Mouse (Mus musculus): Measurements from ENCODE around the gene Serinc4. TPM values are rescaled to one million over a fixed set of nuclear protein-coding genes. Genes with fewer than 3 reads are reported as not detected.

Gene Serinc4
- total and polyA plus RNA-seq, 2 experiments: 0.11 TPM; not detected in 1

DNA sequence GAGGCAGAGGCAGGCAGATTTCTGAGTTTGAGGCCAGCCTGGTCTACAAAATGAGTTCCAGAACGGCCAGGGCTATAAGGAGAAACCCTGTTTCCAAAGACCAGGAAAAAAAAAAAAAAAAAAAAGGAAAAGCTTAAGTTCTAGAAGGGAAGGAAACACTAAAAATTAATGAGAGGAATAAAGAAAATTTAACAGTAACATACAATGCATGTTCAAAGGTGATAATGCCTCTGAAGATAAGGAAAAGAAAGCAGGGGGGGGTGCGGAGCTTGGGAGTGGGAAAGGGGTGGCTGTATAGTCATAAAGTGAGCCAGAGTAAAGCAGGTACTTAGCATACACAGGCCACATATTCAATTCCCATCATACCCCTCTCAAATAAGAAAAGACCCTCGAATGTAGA, 11.5 kb downstream of the Serinc4 start:
- H3K27me3 ChIP-seq (ENCODE audit: control insufficient read depth, insufficient read depth, low read length): no peaks in the 10 kb centered on the region
- TF ChIP-seq CTCF (IDR thresholded peaks at IDR 0.05; ENCODE audit: low read depth, low read length) (no peak), POLR2A (IDR thresholded peaks at IDR 0.05; ENCODE audit: extremely low read depth, insufficient read depth, low read length) (no peak)
- H3K27ac ChIP-seq (replicated peaks; ENCODE audit: insufficient read depth, low read depth, low read length): no peak overlapping the region
- H3K9ac ChIP-seq (ENCODE audit: low read depth, low read length): no peak overlapping the region
- H3K79me2 ChIP-seq (ENCODE audit: control insufficient read depth, insufficient read depth, low read length): peaks cover 9% of the 10 kb centered on the region; the same call in 1 of the 2 replicates
- no peaks in the 10 kb centered on the region for H3K36me3 ChIP-seq (ENCODE audit: control insufficient read depth, insufficient read depth, low read length)
- 88% methylated on average over 3 of the region's 3 CpGs for WGBS
- DNase-seq (ENCODE audit: extremely low read depth, low read depth, low spot score): no peak
- H3K4me1 ChIP-seq (ENCODE audit: control insufficient read depth, insufficient read depth, low read length): peaks cover 10% of the 10 kb centered on the region
- H3K4me3 ChIP-seq (ENCODE audit: insufficient read depth, low read depth, low read length): no peak overlapping the region

DNA sequence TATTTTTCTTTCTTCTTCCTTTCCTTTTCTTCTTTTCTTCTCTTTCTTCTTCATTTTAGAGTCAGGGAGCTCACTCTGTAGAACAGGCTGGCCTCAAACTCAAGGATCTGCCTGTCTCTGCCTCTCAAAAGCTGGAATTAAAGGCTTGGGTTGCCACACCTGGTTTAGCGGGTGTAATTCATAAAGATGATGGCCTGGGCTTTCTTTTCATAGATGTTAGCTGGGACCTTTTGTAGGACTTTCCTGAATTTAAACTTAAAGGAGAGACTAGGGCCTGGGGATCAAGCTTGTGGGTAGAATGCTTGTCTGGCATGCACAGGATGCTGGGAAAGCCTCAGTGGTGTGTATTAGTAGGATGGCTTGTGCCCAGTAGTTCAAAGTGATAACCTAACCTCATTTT, 12.4 kb downstream of the Serinc4 start, which contains the start of gene Ell3:
Gene Ell3, minus strand, starts transcription at position 101 of the 400 bp plus-strand sequence.
- Histone ChIP-seq H3K79me2 (ENCODE audit: control insufficient read depth, insufficient read depth, low read length) (no peaks in the 10 kb centered on the region), H3K36me3 (ENCODE audit: control insufficient read depth, insufficient read depth, low read length) (peaks cover 2% of the 10 kb centered on the region; the same call in 1 of the 2 replicates), H3K4me3 (ENCODE audit: insufficient read depth, low read depth, low read length) (no peak within 1 kb of the TSS), H3K4me1 (ENCODE audit: control insufficient read depth, insufficient read depth, low read length) (peaks cover 12% of the 10 kb centered on the region), H3K27me3 (ENCODE audit: control insufficient read depth, insufficient read depth, low read length) (no peaks in the 10 kb centered on the region), H3K27ac (replicated peaks; ENCODE audit: insufficient read depth, low read depth, low read length) (no peak within 1 kb of the TSS), H3K9ac (ENCODE audit: low read depth, low read length) (no peak within 1 kb of the TSS)
- TF ChIP-seq POLR2A (IDR thresholded peaks at IDR 0.05; ENCODE audit: extremely low read depth, insufficient read depth, low read length): no peak
- no peak for TF ChIP-seq CTCF (IDR thresholded peaks at IDR 0.05; ENCODE audit: low read depth, low read length)
- DNase-seq (ENCODE audit: extremely low read depth, low read depth, low spot score): no peak
- 100% methylated on average over 1 of the region's 1 CpGs for WGBS

DNA sequence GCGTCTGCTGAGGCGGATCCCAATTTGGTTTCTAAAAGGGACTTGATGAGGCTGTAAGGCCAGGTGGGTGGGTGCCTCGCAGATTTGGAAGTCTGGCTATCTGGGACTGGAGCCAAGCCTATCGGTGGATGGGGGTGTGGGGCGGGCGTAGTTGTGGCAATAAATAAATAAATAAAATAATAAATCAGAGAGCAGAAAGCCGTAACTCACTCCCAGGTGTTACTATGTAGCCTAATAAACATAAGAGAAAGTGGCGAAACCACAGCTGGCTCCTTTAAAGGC, 13.6 kb downstream of the Serinc4 start:
- WGBS: 6% methylated on average over 8 of the region's 8 CpGs
- TF ChIP-seq CTCF (IDR thresholded peaks at IDR 0.05; ENCODE audit: low read depth, low read length) (no peak), POLR2A (IDR thresholded peaks at IDR 0.05; ENCODE audit: extremely low read depth, insufficient read depth, low read length) (no peak)
- peak overlapping the region; percentile 61 for H3K9ac ChIP-seq (ENCODE audit: low read depth, low read length)
- peak overlapping the region; percentile 30 for H3K27ac ChIP-seq (replicated peaks; ENCODE audit: insufficient read depth, low read depth, low read length)
- no peaks in the 10 kb centered on the region for H3K27me3 ChIP-seq (ENCODE audit: control insufficient read depth, insufficient read depth, low read length)
- peaks cover 12% of the 10 kb centered on the region for H3K4me1 ChIP-seq (ENCODE audit: control insufficient read depth, insufficient read depth, low read length)
- no peaks in the 10 kb centered on the region for H3K79me2 ChIP-seq (ENCODE audit: control insufficient read depth, insufficient read depth, low read length)
- DNase-seq (ENCODE audit: extremely low read depth, low read depth, low spot score): no peak
- H3K4me3 ChIP-seq (ENCODE audit: insufficient read depth, low read depth, low read length): peak overlapping the region; percentile 40
- H3K36me3 ChIP-seq (ENCODE audit: control insufficient read depth, insufficient read depth, low read length): peaks cover 11% of the 10 kb centered on the region

GRCm38 (mm10) chr2:121442259-121443067, 14.1 kb downstream of the Serinc4 start:
- Histone ChIP-seq H3K27ac (replicated peaks; ENCODE audit: insufficient read depth, low read depth, low read length) (peak overlapping the region; percentile 30), H3K79me2 (ENCODE audit: control insufficient read depth, insufficient read depth, low read length) (no peaks in the 10 kb centered on the region), H3K4me1 (ENCODE audit: control insufficient read depth, insufficient read depth, low read length) (peaks cover 12% of the 10 kb centered on the region; the same call in 1 of the 2 replicates), H3K27me3 (ENCODE audit: control insufficient read depth, insufficient read depth, low read length) (no peaks in the 10 kb centered on the region), H3K4me3 (ENCODE audit: insufficient read depth, low read depth, low read length) (peak overlapping the region; percentile 54), H3K36me3 (ENCODE audit: control insufficient read depth, insufficient read depth, low read length) (peaks cover 16% of the 10 kb centered on the region), H3K9ac (ENCODE audit: low read depth, low read length) (peak overlapping the region; percentile 61)
- TF ChIP-seq CTCF (IDR thresholded peaks at IDR 0.05; ENCODE audit: low read depth, low read length) (no peak), POLR2A (IDR thresholded peaks at IDR 0.05; ENCODE audit: extremely low read depth, insufficient read depth, low read length) (no peak)
- DNase-seq (ENCODE audit: extremely low read depth, low read depth, low spot score): peak; percentile 79
- 1% methylated on average over 30 of the region's 30 CpGs for WGBS

- peaks cover 22% of the 10 kb centered on the region for H3K36me3 ChIP-seq (ENCODE audit: control insufficient read depth, insufficient read depth, low read length)
- 17% methylated on average over 11 of the region's 11 CpGs for WGBS
- no peaks in the 10 kb centered on the region for H3K27me3 ChIP-seq (ENCODE audit: control insufficient read depth, insufficient read depth, low read length)
- peaks cover 12% of the 10 kb centered on the region; the same call in 1 of the 2 replicates for H3K4me1 ChIP-seq (ENCODE audit: control insufficient read depth, insufficient read depth, low read length)
- peak overlapping the region; percentile 54; the same call in 1 of the 2 replicates for H3K4me3 ChIP-seq (ENCODE audit: insufficient read depth, low read depth, low read length)
- DNase-seq (ENCODE audit: extremely low read depth, low read depth, low spot score): no peak
- TF ChIP-seq POLR2A (IDR thresholded peaks at IDR 0.05; ENCODE audit: extremely low read depth, insufficient read depth, low read length): no peak
- no peak for TF ChIP-seq CTCF (IDR thresholded peaks at IDR 0.05; ENCODE audit: low read depth, low read length)
- H3K9ac ChIP-seq (ENCODE audit: low read depth, low read length): peak overlapping the region; percentile 53; the same call in 1 of the 2 replicates
- no peaks in the 10 kb centered on the region for H3K79me2 ChIP-seq (ENCODE audit: control insufficient read depth, insufficient read depth, low read length)
- H3K27ac ChIP-seq (replicated peaks; ENCODE audit: insufficient read depth, low read depth, low read length): no peak overlapping the region
Measured at GRCm38 (mm10) chr2:121441800-121442199, 14.8 kb downstream of the Serinc4 start.
